Mouse (Mus musculus) midbrain, embryonic 16.5 days (tissue): Measurements from ENCODE around the gene Safb. TPM values are rescaled to one million over a fixed set of nuclear protein-coding genes. Genes with fewer than 3 reads are reported as not detected.
A peak's percentile ranks its signal among the peaks of the same experiment; 100 is the strongest.
"Not testable (repeated sequence)": the region's sequence is repeated elsewhere in the genome, so short reads cannot be mapped to it uniquely, and the experiment has no call there.

Experiments used
- ATAC-seq: fragments of 200-750 bp; cut with Nextera tagmentation; 2 replicates; pipeline ENCODE4 v1.8.0; 2017; ENCODE audit warnings: moderate TSS enrichment
- H3K27ac ChIP-seq: fragments of 300-500 bp; sonication (generic); 2 replicates; pipeline ENCODE4 v1.5.1; 2014; ENCODE audit warnings: mild to moderate bottlenecking, low read length, mixed read lengths
- H3K27me3 ChIP-seq: fragments of 300-500 bp; sonication (generic); 2 replicates; pipeline ENCODE4 v1.6.1; 2014; ENCODE audit warnings: low read depth, low read length, mixed read lengths; ENCODE audit not compliant: control insufficient read depth, insufficient read depth
- H3K36me3 ChIP-seq: fragments of 300-500 bp; sonication (generic); 2 replicates; pipeline ENCODE4 v1.6.1; 2014; ENCODE audit warnings: mild to moderate bottlenecking, low read length, moderate library complexity, mixed read lengths; ENCODE audit not compliant: control insufficient read depth, insufficient read depth
- H3K4me1 ChIP-seq: fragments of 300-500 bp; sonication (generic); 2 replicates; pipeline ENCODE4 v1.6.1; 2014; ENCODE audit warnings: mild to moderate bottlenecking, low read length, mixed read lengths; ENCODE audit not compliant: control insufficient read depth, insufficient read depth
- H3K4me2 ChIP-seq: fragments of 300-500 bp; sonication (generic); 2 replicates; pipeline ENCODE4 v1.6.1; 2014; ENCODE audit warnings: mild to moderate bottlenecking, low read length, mixed read lengths
- H3K4me3 ChIP-seq: fragments of 300-500 bp; sonication (generic); 2 replicates; pipeline ENCODE4 v1.5.1; 2014; ENCODE audit warnings: low read depth, mild to moderate bottlenecking, low read length, moderate library complexity, mixed read lengths
- H3K9ac ChIP-seq: fragments of 300-500 bp; sonication (generic); 2 replicates; pipeline ENCODE4 v1.6.1; 2014; ENCODE audit warnings: low read depth, low read length, mixed read lengths
- H3K9me3 ChIP-seq: fragments of 300-500 bp; sonication (generic); replicated peaks from 2 replicates; pipeline ENCODE4 v1.6.1; 2014; ENCODE audit warnings: mild to moderate bottlenecking, low read length, mixed read lengths; ENCODE audit not compliant: control insufficient read depth, poor library complexity, severe bottlenecking
- WGBS: fragments of 180-500 bp; shearing (Covaris S2); extraction: QIAGEN DNeasy Blood & Tissue Kit; methylation state at CpG from one replicate; pipeline ENCODE4 v1.1.7; 2014; 5-methylcytosine and 5-hydroxymethylcytosine counted together
- polyA plus RNA-seq: library from polyadenylated mRNA; unstranded; fragments of >200 nt; fragmentation: Nextera tagmentation; extraction: Ambion mirVana; gene quantifications from 2 replicates; pipeline ENCODE4 v1.2.1, GENCODE M21; 2015

The Safb gene
- polyA plus RNA-seq, 1 experiment from 2014 or later: 121 TPM

- WGBS: 13% methylated on average over 14 of the region's 14 CpGs
- H3K27me3 ChIP-seq: no peaks in the 10 kb centered on the region
- peaks cover 25% of the 10 kb centered on the region for H3K4me1 ChIP-seq
Observed at GRCm38 (mm10) chr17:56611861-56612564, 27.4 kb downstream of the Safb start.

DNA sequence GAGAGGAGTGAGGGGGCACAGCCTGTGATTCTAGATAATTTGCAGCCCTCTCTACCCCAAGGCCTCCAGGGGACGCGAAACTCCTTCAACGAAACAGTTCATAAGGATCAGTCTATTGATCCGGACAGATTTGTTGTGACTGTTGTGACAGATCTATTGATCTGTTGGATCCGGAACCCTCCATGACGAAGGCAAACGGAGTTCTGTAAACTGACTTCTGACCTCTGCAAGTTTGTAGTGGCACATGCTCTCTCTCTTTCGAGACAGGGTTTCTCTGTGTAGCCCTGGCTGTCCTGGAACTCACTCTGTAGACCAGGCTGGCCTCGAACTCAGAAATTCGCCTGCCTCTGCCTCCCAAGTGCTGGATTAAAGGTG lies 27.9 kb downstream of the Safb start:
- WGBS: 77% methylated on average over 10 of the region's 10 CpGs
- H3K27ac ChIP-seq, ATAC-seq, H3K36me3 ChIP-seq, H3K27me3 ChIP-seq, H3K4me3 ChIP-seq, H3K9ac ChIP-seq, H3K9me3 ChIP-seq, H3K4me2 ChIP-seq: not testable (repeated sequence)
- peaks cover 25% of the 10 kb centered on the region for H3K4me1 ChIP-seq

More at GRCm38 (mm10) chr17:56611861-56612564, 27.4 kb downstream of the Safb start:
- no peaks in the 10 kb centered on the region for H3K9me3 ChIP-seq
- no peak overlapping the region for H3K4me3 ChIP-seq
- H3K9ac ChIP-seq: no peak overlapping the region
- H3K27ac ChIP-seq: no peak overlapping the region
- H3K36me3 ChIP-seq: peaks cover 3% of the 10 kb centered on the region
- H3K4me2 ChIP-seq: no peak overlapping the region
- ATAC-seq: no peak

- Histone ChIP-seq H3K9me3 (no peaks in the 10 kb centered on the region), H3K36me3 (peaks cover 17% of the 10 kb centered on the region), H3K4me2 (peak within 1 kb of the TSS; percentile 83), H3K4me1 (peaks cover 24% of the 10 kb centered on the region), H3K27me3 (no peaks in the 10 kb centered on the region), H3K27ac (peak within 1 kb of the TSS; percentile 91), H3K9ac (peak within 1 kb of the TSS; percentile 77), H3K4me3 (peak within 1 kb of the TSS; percentile 64)
- ATAC-seq: peak; percentile 61
- WGBS: under 1% methylated on average over 47 of the region's 52 CpGs
Observed at GRCm38 (mm10) chr17:56613236-56613844, 28.7 kb downstream of the Safb start, which contains the start of gene Rpl36. Gene Rpl36 (plus strand): TSS chr17:56613416.

- not testable (repeated sequence) for ATAC-seq
- H3K4me1 ChIP-seq: peaks cover 18% of the 10 kb centered on the region
Observed at GRCm38 (mm10) chr17:56613893-56614292, 29.3 kb downstream of the Safb start.

GRCm38 (mm10) chr17:56614391-56615135 lies 29.9 kb downstream of the Safb start:
- peaks cover 24% of the 10 kb centered on the region for H3K36me3 ChIP-seq
- no peak for ATAC-seq
- peaks cover 15% of the 10 kb centered on the region for H3K4me1 ChIP-seq
- 31% methylated on average over 14 of the region's 14 CpGs for WGBS
- peak overlapping the region; percentile 64 for H3K4me3 ChIP-seq
- peak overlapping the region; percentile 77 for H3K9ac ChIP-seq
- H3K9me3 ChIP-seq: no peaks in the 10 kb centered on the region
- no peak overlapping the region for H3K27ac ChIP-seq
- no peaks in the 10 kb centered on the region for H3K27me3 ChIP-seq
- peak overlapping the region; percentile 83 for H3K4me2 ChIP-seq

More at GRCm38 (mm10) chr17:56613893-56614292, 29.3 kb downstream of the Safb start:
- Histone ChIP-seq H3K9ac (peak overlapping the region; percentile 77), H3K4me3 (peak overlapping the region; percentile 64), H3K36me3 (peaks cover 19% of the 10 kb centered on the region), H3K27ac (peak overlapping the region; percentile 91), H3K4me2 (peak overlapping the region; percentile 83)
- not testable (repeated sequence) for H3K27me3 ChIP-seq, H3K9me3 ChIP-seq
- 1% methylated on average over 26 of the region's 26 CpGs for WGBS

DNA sequence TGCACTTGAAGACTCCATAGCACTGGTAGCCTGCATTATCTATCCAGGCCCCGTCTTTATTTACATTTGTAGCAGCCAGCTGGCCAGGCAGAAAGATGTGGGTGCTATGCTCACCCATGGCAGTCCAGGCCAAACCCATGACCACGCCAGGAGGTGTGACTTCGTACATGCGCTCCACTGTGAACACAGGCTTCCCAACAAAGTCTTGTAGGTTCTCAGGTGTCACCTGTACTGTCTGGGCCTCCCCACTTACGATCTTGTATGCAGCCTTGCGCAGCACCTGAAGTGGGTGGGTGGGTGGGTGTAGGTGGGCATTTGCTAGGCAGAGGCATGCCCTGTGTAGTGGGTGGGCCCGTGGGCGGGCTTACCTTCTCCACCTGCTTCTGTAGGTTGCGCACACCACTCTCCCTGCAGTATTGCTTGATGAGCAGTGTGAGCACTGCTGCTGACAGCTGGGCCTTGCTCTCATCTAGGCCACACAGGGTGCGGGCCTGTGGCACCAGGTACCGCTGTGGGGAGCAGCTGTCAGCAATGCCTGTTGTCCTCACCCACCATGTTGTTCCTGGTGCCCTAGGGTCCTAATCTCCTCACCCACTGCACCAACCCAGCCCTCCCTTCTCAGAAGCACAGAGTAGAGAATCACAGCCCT lies 30.6 kb downstream of the Safb start:
- no peak for ATAC-seq
- H3K27me3 ChIP-seq: no peaks in the 10 kb centered on the region
- H3K9me3 ChIP-seq: no peaks in the 10 kb centered on the region
- no peak overlapping the region for H3K27ac ChIP-seq
- WGBS: 91% methylated on average over 11 of the region's 11 CpGs
- no peak overlapping the region for H3K4me3 ChIP-seq
- H3K4me2 ChIP-seq: no peak overlapping the region
- H3K36me3 ChIP-seq: peaks cover 31% of the 10 kb centered on the region
- H3K4me1 ChIP-seq: peaks cover 14% of the 10 kb centered on the region
- peak overlapping the region; percentile 77; the same call in 1 of the 2 replicates for H3K9ac ChIP-seq

DNA sequence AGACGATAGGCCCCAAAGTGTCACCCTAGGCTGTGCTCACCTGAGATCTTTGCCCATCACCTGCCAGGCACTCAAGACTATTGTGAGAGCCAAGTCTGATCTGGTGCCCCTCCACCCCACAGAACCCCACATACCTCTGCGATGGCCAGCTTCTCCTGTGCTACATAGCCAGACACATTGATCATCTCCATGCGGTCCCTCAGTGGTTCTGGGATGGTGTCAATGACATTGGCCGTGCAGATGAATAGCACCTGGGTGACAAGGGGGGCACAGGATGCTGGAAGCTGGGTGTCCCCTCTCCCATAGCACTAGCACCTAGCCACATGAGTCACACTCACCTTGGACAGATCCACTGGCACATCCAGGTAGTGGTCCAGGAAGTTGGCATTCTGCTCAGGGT lies 31.2 kb downstream of the Safb start:
- Histone ChIP-seq H3K4me3 (no peak overlapping the region), H3K27me3 (no peaks in the 10 kb centered on the region), H3K9ac (no peak overlapping the region), H3K4me1 (peaks cover 10% of the 10 kb centered on the region), H3K9me3 (no peaks in the 10 kb centered on the region), H3K27ac (no peak overlapping the region), H3K4me2 (no peak overlapping the region), H3K36me3 (peaks cover 36% of the 10 kb centered on the region)
- no peak for ATAC-seq
- WGBS: 91% methylated on average over 4 of the region's 4 CpGs

GRCm38 (mm10) chr17:56616725-56617124 lies 32.1 kb downstream of the Safb start:
- no peaks in the 10 kb centered on the region for H3K9me3 ChIP-seq
- H3K36me3 ChIP-seq: peaks cover 42% of the 10 kb centered on the region
- H3K4me1 ChIP-seq: peaks cover 10% of the 10 kb centered on the region
- WGBS: 82% methylated on average over 3 of the region's 3 CpGs
- H3K27me3 ChIP-seq: no peaks in the 10 kb centered on the region
- no peak for ATAC-seq
- H3K4me2 ChIP-seq: no peak overlapping the region
- no peak overlapping the region for H3K27ac ChIP-seq
- no peak overlapping the region for H3K9ac ChIP-seq
- H3K4me3 ChIP-seq: no peak overlapping the region
